Mouse (Mus musculus) hindbrain, embryonic 11.5 days (tissue): ENCODE results near the gene Esrp2. TPM values are rescaled to one million over a fixed set of nuclear protein-coding genes. Genes with fewer than 3 reads are reported as not detected.

Source experiments
- ATAC-seq: fragments of 200-750 bp; cut with Nextera tagmentation; 2 replicates; pipeline ENCODE4 v1.8.0; 2017; ENCODE audit warnings: mild to moderate bottlenecking, moderate TSS enrichment, moderate library complexity; ENCODE audit not compliant: low FRiP score
- DNase-seq: peaks from one replicate; pipeline ENCODE4 v3.0.0-alpha.2; 2015; ENCODE audit warnings: low spot score
- H3K27ac ChIP-seq: fragments of 300-500 bp; sonication (generic); 2 replicates; pipeline ENCODE4 v1.5.1; 2014; ENCODE audit warnings: mild to moderate bottlenecking, low read depth, low read length
- H3K27me3 ChIP-seq: fragments of 300-500 bp; sonication (generic); 2 replicates; pipeline ENCODE4 v1.6.1; 2014; ENCODE audit warnings: mild to moderate bottlenecking, low read length, moderate library complexity, mixed read lengths; ENCODE audit not compliant: control insufficient read depth, insufficient read depth
- H3K36me3 ChIP-seq: fragments of 300-500 bp; sonication (generic); 2 replicates; pipeline ENCODE4 v1.6.1; 2014; ENCODE audit warnings: mild to moderate bottlenecking, low read length, moderate library complexity, mixed read lengths; ENCODE audit not compliant: control insufficient read depth, insufficient read depth
- H3K4me1 ChIP-seq: fragments of 300-500 bp; sonication (generic); replicated peaks from 2 replicates; pipeline ENCODE4 v1.6.1; 2014; ENCODE audit warnings: low read length, mixed read lengths; ENCODE audit not compliant: control insufficient read depth, insufficient read depth
- H3K4me2 ChIP-seq: fragments of 300-500 bp; sonication (generic); replicated peaks from 2 replicates; pipeline ENCODE4 v1.6.1; 2014; ENCODE audit warnings: mild to moderate bottlenecking, low read depth, low read length
- H3K4me3 ChIP-seq: fragments of 300-500 bp; sonication (generic); 2 replicates; pipeline ENCODE4 v1.5.1; 2014; ENCODE audit warnings: low read depth, low read length
- H3K9ac ChIP-seq: fragments of 300-500 bp; sonication (generic); 2 replicates; pipeline ENCODE4 v1.6.1; 2014; ENCODE audit warnings: low read depth, low read length
- H3K9me3 ChIP-seq: fragments of 300-500 bp; sonication (generic); 2 replicates; pipeline ENCODE4 v1.6.1; 2016; ENCODE audit warnings: low read length; ENCODE audit not compliant: control insufficient read depth
- WGBS: fragments of 180-500 bp; shearing (Covaris S2); extraction: QIAGEN DNeasy Blood & Tissue Kit; methylation state at CpG from one replicate; pipeline ENCODE4 v1.1.7; 2014; 5-methylcytosine and 5-hydroxymethylcytosine counted together
- polyA plus RNA-seq: library from polyadenylated mRNA; unstranded; fragments of >200 nt; fragmentation: Nextera tagmentation; extraction: Ambion mirVana; gene quantifications from 2 replicates; pipeline ENCODE4 v1.2.1, GENCODE M21; 2014

The Esrp2 gene
- polyA plus RNA-seq, 1 experiment from 2014 or later, result 2.1 TPM

DNA sequence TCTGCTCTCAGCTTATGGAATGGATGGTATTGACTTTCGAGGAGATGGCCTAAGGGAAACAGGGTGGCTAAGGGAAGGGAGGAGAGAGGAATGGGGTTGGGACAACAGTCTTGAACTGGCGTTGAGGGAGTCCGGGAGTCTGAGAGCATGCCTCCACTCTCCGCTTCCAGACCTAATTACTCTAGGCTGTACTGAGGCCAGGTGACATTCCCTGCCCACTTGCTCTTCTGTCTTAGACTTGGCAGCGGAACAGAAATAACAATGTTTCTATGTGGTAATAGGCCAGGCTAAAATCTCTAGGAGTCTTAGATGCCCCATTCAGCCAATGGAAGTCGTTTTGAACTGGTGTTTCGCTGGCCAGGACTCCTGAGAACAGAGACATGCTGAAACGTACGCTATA, 14.3 kb upstream of the Esrp2 start:
- ATAC-seq (no peak), DNase-seq (no peak)
- whole genome bisulfite sequencing, result 87% methylated on average over 9 of the region's 9 CpGs
- Histone ChIP-seq H3K9ac (no peak overlapping the region), H3K4me1 (no peaks in the 10 kb centered on the region), H3K4me3 (peak overlapping the region; percentile 54; the same call in 1 of the 2 replicates), H3K4me2 (peak overlapping the region; percentile 55), H3K9me3 (no peaks in the 10 kb centered on the region), H3K27me3 (no peaks in the 10 kb centered on the region), H3K36me3 (no peaks in the 10 kb centered on the region), H3K27ac (no peak overlapping the region)

DNA sequence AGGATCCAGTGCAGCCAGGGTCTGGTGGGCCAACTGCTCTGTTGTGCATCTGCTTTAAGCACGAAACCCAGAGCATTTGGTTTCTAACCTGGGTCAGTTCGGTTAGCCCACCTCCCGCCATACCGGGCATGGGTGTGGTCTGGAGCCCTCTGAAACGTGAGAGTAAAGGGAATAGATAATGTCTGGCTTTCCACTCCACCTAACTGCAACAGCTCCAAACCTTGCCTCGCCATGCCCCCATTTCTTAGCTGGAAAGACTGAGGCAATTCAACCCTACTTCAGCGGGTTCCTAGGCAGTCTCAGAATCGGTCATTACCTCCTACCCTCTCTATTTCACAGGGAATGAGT, 13.9 kb upstream of the Esrp2 start:
- DNase-seq, result no peak
- ATAC-seq, result no peak
- Histone ChIP-seq H3K4me2 (peak overlapping the region; percentile 55), H3K9me3 (no peaks in the 10 kb centered on the region), H3K4me1 (no peaks in the 10 kb centered on the region), H3K4me3 (peak overlapping the region; percentile 54), H3K27me3 (no peaks in the 10 kb centered on the region), H3K9ac (peak overlapping the region; percentile 55), H3K36me3 (no peaks in the 10 kb centered on the region), H3K27ac (no peak overlapping the region)
- WGBS, result 22% methylated on average over 8 of the region's 8 CpGs

DNA sequence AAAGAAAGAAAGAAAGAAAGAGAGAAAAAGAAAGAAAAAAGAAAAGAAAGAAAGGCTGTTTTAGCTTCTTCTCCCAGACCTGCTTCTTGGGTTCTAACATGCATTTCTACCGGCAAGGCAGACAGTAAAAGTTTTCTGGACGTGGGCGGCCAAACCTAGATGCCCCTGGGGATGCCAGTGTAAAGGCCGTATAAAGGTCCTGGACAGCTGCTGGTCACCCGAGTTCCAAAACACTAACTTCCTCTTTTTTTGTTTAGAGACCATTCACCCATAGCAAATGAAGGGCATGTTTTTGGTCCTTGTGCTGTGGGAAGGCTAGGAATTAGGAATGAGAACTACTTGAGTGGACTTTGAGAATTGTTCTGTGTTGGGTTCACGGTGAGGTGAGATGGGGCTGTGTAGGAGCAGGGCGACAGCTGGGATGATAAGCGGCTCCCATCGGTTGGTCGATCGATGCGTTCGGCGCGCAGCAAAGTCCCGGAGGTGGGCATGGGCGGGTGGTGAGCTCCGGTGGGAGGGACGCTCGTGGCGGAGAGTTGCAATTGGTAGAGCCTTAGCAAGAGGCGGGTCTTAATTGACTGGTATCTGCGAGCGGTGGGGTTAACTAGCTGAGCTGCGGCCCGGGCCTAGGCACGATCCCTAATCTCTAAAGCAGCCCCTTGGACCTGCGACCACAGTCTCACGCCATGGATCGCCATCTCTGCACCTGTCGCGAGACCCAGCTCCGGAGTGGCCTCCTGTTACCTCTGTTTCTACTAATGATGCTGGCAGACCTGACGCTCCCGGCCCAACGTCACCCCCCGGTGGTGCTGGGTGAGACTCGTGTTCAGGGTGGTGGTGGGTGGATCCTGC, 13.3 kb upstream of the Esrp2 start, which contains the start of gene Pla2g15:
Gene Pla2g15, plus strand, starts transcription at position 599 of the 852 bp plus-strand sequence.
- no peaks in the 10 kb centered on the region for H3K9me3 ChIP-seq

DNA sequence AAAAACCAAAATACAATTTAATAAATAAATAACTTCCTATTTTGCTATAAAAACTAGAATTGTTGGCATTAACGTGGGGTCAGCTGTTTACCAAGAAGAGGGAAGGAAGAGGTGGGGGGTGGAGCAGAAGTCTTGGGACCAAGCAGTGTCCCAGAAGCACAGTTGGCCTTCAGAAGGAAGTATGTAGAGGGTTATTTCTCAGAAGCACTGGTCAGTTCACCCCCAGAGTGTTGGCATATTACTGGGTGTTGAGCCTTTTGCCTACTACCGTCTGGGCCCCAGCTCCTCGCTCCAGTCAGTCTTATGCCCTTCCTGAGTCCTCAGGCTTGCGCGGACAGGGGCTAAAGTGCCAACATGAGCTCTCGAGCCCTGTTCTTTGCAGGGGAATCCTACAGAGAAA, 12.3 kb upstream of the Esrp2 start:
- Histone ChIP-seq H3K27ac (no peak overlapping the region), H3K9me3 (no peaks in the 10 kb centered on the region), H3K36me3 (no peaks in the 10 kb centered on the region), H3K4me2 (no peak overlapping the region), H3K27me3 (no peaks in the 10 kb centered on the region), H3K4me3 (no peak overlapping the region), H3K4me1 (no peaks in the 10 kb centered on the region), H3K9ac (no peak overlapping the region)
- DNase-seq (no peak), ATAC-seq (no peak)
- 96% methylated on average over 6 of the region's 6 CpGs for WGBS

More for the DNA sequence above, 13.3 kb upstream of the Esrp2 start, which contains the start of gene Pla2g15:
- Histone ChIP-seq H3K4me1 (no peaks in the 10 kb centered on the region), H3K27ac (no peak within 1 kb of the TSS), H3K27me3 (no peaks in the 10 kb centered on the region), H3K4me2 (peak within 1 kb of the TSS; percentile 55), H3K4me3 (peak within 1 kb of the TSS; percentile 54), H3K36me3 (no peaks in the 10 kb centered on the region), H3K9ac (peak within 1 kb of the TSS; percentile 55)
- ATAC-seq (peak; percentile 96), DNase-seq (peak; percentile 93)
- 2% methylated on average over 38 of the region's 38 CpGs for WGBS

DNA sequence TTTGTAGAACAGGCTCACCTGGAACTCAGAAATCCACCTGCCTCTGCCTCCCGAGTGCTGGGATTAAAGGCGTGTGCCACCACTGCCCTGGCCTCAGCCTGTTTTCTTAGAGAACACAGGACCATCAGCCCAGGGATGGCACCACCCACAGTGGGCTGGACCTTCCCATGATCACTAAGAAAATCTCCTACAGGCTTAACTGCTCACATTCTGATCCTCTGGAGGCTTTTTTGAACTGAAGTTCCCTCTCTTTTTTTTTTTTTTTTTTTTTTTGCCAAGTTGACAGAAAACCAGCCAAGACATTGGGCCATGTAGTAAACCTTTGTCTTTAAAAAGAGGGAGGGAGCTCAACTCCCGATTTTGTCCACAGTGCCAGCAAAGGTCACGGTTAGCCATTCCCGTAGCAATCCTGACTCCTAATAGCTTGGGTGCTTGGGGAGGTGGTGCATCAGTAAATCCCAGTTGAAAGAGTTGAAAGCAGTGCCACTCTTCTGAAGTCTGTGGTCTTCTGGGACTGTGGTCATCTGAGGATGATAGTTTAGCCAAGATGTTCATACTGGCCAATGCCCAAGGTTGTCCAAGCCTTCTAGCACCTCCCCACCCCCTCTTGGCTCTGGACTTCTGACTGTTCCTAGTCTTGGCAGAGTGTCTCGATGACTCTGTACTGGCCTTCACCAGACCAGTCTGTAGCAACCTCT, 11.2 kb upstream of the Esrp2 start:
- Histone ChIP-seq H3K27me3 (no peaks in the 10 kb centered on the region), H3K4me1 (no peaks in the 10 kb centered on the region), H3K27ac (no peak overlapping the region), H3K4me3 (no peak overlapping the region), H3K36me3 (no peaks in the 10 kb centered on the region), H3K9me3 (no peaks in the 10 kb centered on the region), H3K4me2 (no peak overlapping the region), H3K9ac (no peak overlapping the region)
- WGBS, result 93% methylated on average over 6 of the region's 6 CpGs
- no peak for DNase-seq
- no peak for ATAC-seq

DNA sequence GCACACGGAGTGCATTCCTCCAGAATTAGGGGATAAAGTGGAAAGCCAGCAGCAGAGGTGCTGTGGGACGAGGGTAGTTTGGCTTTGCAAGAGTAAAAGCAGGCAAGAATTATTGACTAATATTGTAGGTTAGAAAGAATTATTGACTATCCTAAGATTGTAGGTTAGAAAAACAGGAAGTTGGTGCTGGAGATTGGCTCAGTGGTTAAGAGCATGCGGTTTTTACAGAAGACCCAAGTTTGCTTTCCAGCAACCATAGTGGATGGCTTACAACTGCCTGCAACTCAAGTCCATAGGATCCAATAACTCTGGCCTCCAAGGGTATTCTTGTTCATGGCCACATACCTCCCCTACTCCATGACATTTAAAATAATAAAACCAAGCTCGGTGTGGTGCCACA, 9.2 kb upstream of the Esrp2 start:
- H3K4me1 ChIP-seq, result no peaks in the 10 kb centered on the region
- H3K9me3 ChIP-seq, result no peaks in the 10 kb centered on the region
- DNase-seq, result no peak
- WGBS, result 89% methylated on average over 4 of the region's 4 CpGs
- no peak overlapping the region for H3K27ac ChIP-seq
- H3K4me3 ChIP-seq, result no peak overlapping the region
- H3K9ac ChIP-seq, result no peak overlapping the region
- H3K4me2 ChIP-seq, result no peak overlapping the region
- H3K27me3 ChIP-seq, result no peaks in the 10 kb centered on the region
- ATAC-seq, result no peak
- H3K36me3 ChIP-seq, result no peaks in the 10 kb centered on the region

DNA sequence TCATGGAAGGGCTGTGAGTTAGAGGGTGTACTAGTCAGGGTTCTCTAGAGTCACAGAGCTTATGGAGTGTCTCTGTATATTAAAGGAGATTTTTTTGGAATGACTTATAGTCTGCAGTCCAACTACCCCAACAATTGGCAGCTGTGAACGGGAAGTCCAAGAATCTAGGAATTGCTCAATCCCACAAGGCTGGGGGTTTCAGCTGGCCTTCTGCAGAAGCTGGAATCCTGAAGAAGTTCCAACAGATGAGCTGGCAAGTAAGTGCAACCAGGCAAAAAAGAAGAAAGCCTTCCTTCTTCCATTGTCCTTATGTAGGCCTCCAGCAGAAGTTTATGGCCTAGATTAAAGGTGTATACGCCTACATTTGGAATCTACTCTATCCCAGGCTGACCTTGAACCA, 8.6 kb upstream of the Esrp2 start:
- DNase-seq, result no peak
- H3K9ac ChIP-seq, result no peak overlapping the region
- no peaks in the 10 kb centered on the region for H3K4me1 ChIP-seq
- H3K4me2 ChIP-seq, result no peak overlapping the region
- H3K27me3 ChIP-seq, result no peaks in the 10 kb centered on the region
- no peak overlapping the region for H3K4me3 ChIP-seq
- H3K27ac ChIP-seq, result no peak overlapping the region
- WGBS, result 93% methylated on average over 2 of the region's 2 CpGs
- no peaks in the 10 kb centered on the region for H3K9me3 ChIP-seq
- H3K36me3 ChIP-seq, result no peaks in the 10 kb centered on the region
- ATAC-seq, result no peak

DNA sequence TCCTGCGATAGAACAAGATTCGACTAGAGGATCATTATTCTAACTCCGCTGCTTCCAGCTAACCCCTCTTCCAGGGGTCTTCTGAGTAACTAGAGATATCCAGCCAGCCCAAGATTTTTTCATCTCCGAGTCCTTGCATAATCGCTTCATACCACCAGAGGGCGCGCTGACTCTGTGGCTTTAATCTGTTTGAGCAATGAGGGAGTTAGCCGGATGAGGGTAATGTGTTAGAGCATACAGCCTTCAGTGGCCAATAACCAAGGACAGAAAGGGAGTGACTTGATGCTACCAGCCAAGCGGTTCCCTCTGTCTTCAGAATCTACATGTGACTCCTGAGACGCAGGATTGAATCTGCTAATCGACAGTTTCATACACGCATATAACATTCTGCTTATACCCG, 4.0 kb upstream of the Esrp2 start:
- no peaks in the 10 kb centered on the region for H3K36me3 ChIP-seq
- no peak overlapping the region for H3K9ac ChIP-seq
- DNase-seq (peak; percentile 93), ATAC-seq (peak; percentile 71; the same call in 1 of the 2 replicates)
- H3K4me3 ChIP-seq, result no peak overlapping the region
- no peaks in the 10 kb centered on the region for H3K9me3 ChIP-seq
- no peak overlapping the region for H3K4me2 ChIP-seq
- peaks cover 31% of the 10 kb centered on the region for H3K27me3 ChIP-seq
- 20% methylated on average over 13 of the region's 13 CpGs for WGBS
- peaks cover 11% of the 10 kb centered on the region for H3K4me1 ChIP-seq
- no peak overlapping the region for H3K27ac ChIP-seq
